Mouse (Mus musculus): Measurements from ENCODE around the gene Mgea5.

DNA sequence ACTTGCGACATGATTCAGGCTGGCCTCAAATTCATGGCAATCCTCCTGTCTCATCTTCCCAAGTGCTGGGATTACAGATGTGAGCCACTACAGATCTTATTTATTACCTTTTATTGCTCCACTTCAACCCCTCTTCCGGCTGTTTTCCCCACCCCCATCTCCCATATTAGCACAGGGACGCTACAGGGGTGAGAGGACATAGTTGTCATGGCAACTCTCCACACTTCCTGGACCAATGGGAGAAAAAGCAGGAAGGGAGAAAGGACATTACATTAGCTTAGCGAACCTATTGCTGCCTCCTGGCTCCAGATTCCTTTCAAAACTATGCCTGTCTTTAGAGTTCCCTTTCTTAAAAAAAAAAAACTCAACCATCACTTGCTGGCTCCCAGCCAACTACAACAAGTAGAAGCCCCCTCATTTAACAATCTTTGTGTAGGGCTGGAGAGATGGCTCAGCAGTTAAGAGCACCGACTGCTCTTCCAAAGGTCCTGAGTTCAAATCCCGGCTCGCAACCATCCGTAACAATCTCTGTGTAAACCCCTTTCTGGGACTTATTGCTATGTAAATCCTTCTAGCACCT, 29.1 kb upstream of the Mgea5 start:
- no peak for TF ChIP-seq EP300 (IDR thresholded peaks at IDR 0.05; ENCODE audit: low read length)
- TF ChIP-seq KAT2A (IDR thresholded peaks at IDR 0.05; ENCODE audit: insufficient replicate concordance, low read length), result no peak
- TF ChIP-seq CTCF (conservative IDR thresholded peaks at IDR 0.05 in 1 of 2, IDR thresholded peaks at IDR 0.05 in 1 of 2; ENCODE audit: low read depth in 2 of 2, low read length in 2 of 2), result no peak; a peak in 1 of 4 replicates
- no peak for TF ChIP-seq SMC3 (IDR thresholded peaks at IDR 0.05; ENCODE audit: low read depth, low read length)
- TF ChIP-seq POLR2A (IDR thresholded peaks at IDR 0.05; ENCODE audit: low read depth, low read length), result no peak

All from CH12.LX (cell line).